Mouse (Mus musculus) liver, embryonic 14.5 days (tissue): ENCODE measurements around the gene Eps8l1.
"Not testable (repeated sequence)": the region's sequence is repeated elsewhere in the genome, so short reads cannot be mapped to it uniquely, and the experiment has no call there.

Experiments
- CTCF ChIP-seq: IDR thresholded peaks from 2 replicates; pipeline ENCODE4 v1.5.1; 2016; ENCODE audit warnings: antibody characterized with exemption, low read depth, control low read depth
- EP300 ChIP-seq: IDR thresholded peaks from 2 replicates; pipeline ENCODE4 v1.6.1; 2016; ENCODE audit warnings: antibody characterized with exemption, low read depth

- not testable (repeated sequence) for TF ChIP-seq CTCF, EP300
Measured at GRCm38 (mm10) chr7:4412406-4412805, 48.1 kb upstream of the Eps8l1 start.
